Mouse (Mus musculus): ENCODE results near the gene C1s2.
A peak's percentile ranks its signal among the peaks of the same experiment; 100 is the strongest.
"Not testable (repeated sequence)": the region's sequence is repeated elsewhere in the genome, so short reads cannot be mapped to it uniquely, and the experiment has no call there.

Gene C1s2

GRCm38 (mm10) chr6:124635985-124636384 lies at the start of gene C1s2:
Gene C1s2, minus strand, starts transcription at chr6:124636085.
- not testable (repeated sequence) for DNase-seq (ENCODE audit: low read depth, low spot score)

- DNase-seq (ENCODE audit: low read depth, low spot score) = peak; percentile 57
Observed at GRCm38 (mm10) chr6:124683591-124684417, 47.9 kb upstream of the C1s2 start.

- not testable (repeated sequence) for DNase-seq (ENCODE audit: low read depth, low spot score)
Observed at GRCm38 (mm10) chr6:124682291-124682690, 46.4 kb upstream of the C1s2 start.

GRCm38 (mm10) chr6:124679486-124679885 lies 43.6 kb upstream of the C1s2 start:
- no peak for DNase-seq (ENCODE audit: low read depth, low spot score)

GRCm38 (mm10) chr6:124678769-124679168 lies 42.9 kb upstream of the C1s2 start:
- no peak for DNase-seq (ENCODE audit: low read depth, low spot score)

- no peak for DNase-seq (ENCODE audit: low read depth, low spot score)
Observed at GRCm38 (mm10) chr6:124676171-124676570, 40.3 kb upstream of the C1s2 start.

- no peak for DNase-seq (ENCODE audit: low read depth, low spot score)
Observed at GRCm38 (mm10) chr6:124674591-124674990, 38.7 kb upstream of the C1s2 start.

GRCm38 (mm10) chr6:124673619-124674018 lies 37.7 kb upstream of the C1s2 start:
- peak; percentile 36 for DNase-seq (ENCODE audit: low read depth, low spot score)

- no peak for DNase-seq (ENCODE audit: low read depth, low spot score)
Observed at GRCm38 (mm10) chr6:124672100-124672499, 36.2 kb upstream of the C1s2 start.

GRCm38 (mm10) chr6:124670281-124670900 lies 34.5 kb upstream of the C1s2 start:
- DNase-seq (ENCODE audit: low read depth, low spot score) = no peak

- no peak for DNase-seq (ENCODE audit: low read depth, low spot score)
Observed at GRCm38 (mm10) chr6:124669234-124669859, 33.5 kb upstream of the C1s2 start.

- DNase-seq (ENCODE audit: low read depth, low spot score) = no peak
Observed at GRCm38 (mm10) chr6:124665011-124665410, 29.1 kb upstream of the C1s2 start.

- no peak for DNase-seq (ENCODE audit: low read depth, low spot score)
Observed at GRCm38 (mm10) chr6:124664256-124664655, 28.4 kb upstream of the C1s2 start.

GRCm38 (mm10) chr6:124663424-124663795 lies 27.5 kb upstream of the C1s2 start:
- no peak for DNase-seq (ENCODE audit: low read depth, low spot score)

GRCm38 (mm10) chr6:124662477-124663423 lies 26.9 kb upstream of the C1s2 start, which contains the start of gene Lpcat3:
Gene Lpcat3, plus strand, starts transcription at chr6:124663027.
- peak; percentile 95 for DNase-seq (ENCODE audit: low read depth, low spot score)

- DNase-seq (ENCODE audit: low read depth, low spot score) = no peak
Observed at GRCm38 (mm10) chr6:124661995-124662394, 26.1 kb upstream of the C1s2 start.

- DNase-seq (ENCODE audit: low read depth, low spot score) = no peak
Observed at GRCm38 (mm10) chr6:124661156-124661806, 25.4 kb upstream of the C1s2 start.

- no peak for DNase-seq (ENCODE audit: low read depth, low spot score)
Observed at GRCm38 (mm10) chr6:124658067-124658466, 22.2 kb upstream of the C1s2 start.

GRCm38 (mm10) chr6:124655893-124656292 lies 20.0 kb upstream of the C1s2 start:
- no peak for DNase-seq (ENCODE audit: low read depth, low spot score)

- DNase-seq (ENCODE audit: low read depth, low spot score) = no peak
Observed at GRCm38 (mm10) chr6:124646394-124646793, 10.5 kb upstream of the C1s2 start.

GRCm38 (mm10) chr6:124640997-124641396 lies 5.1 kb upstream of the C1s2 start:
- peak; percentile 34 for DNase-seq (ENCODE audit: low read depth, low spot score)
